Mouse (Mus musculus): ENCODE measurements around the gene Prune1.

GRCm38 (mm10) chr3:95273471-95273870 lies 8.4 kb downstream of the Prune1 start:
- no peak for TF ChIP-seq POLR2A (IDR thresholded peaks at IDR 0.05; ENCODE audit: control insufficient read depth, low read depth, low read length)
- TF ChIP-seq CTCF (IDR thresholded peaks at IDR 0.05; ENCODE audit: control insufficient read depth, insufficient read depth, insufficient replicate concordance, low read depth, low read length) = no peak

Measured in testis, adult 2 months (tissue).